Mouse (Mus musculus) v-Abl transformed pro-B cells (cell line): ENCODE results near the gene Alpk3.

Source experiments
- in situ Hi-C, 2 experiments: fragments of 400-800 bp; cut with MboI; formaldehyde crosslinking; loops; one replicate each; pipeline ENCODE4 v1.15.1; 2025; ENCODE audit not compliant: unreplicated experiment in 2 of 2

The Alpk3 gene

GRCm38 (mm10) chr7:81066714-81067113 lies 9.3 kb downstream of the Alpk3 start:
- in situ Hi-C loops, result loop anchor here (5.0 to 25.0 kb wide), 3 partner anchors 86 to 654 kb away; partner anchors contain the start of gene Furin (in 1 of the 2)

GRCm38 (mm10) chr7:81072463-81072862 lies 15.1 kb downstream of the Alpk3 start:
- in situ Hi-C loops, result loop anchor here (10.0 to 25.0 kb wide), 2 partner anchors 62 to 660 kb away; partner anchors contain the start of gene Furin (in 1 of the 2)

GRCm38 (mm10) chr7:81073273-81073672 lies 15.9 kb downstream of the Alpk3 start:
- in situ Hi-C loops, result loop anchor here (10.0 to 25.0 kb wide), 2 partner anchors 62 to 661 kb away; partner anchors contain the start of gene Furin (in 1 of the 2)

- in situ Hi-C loops, result loop anchor here (10.0 to 25.0 kb wide), 2 partner anchors 60 to 662 kb away; partner anchors contain the start of gene Furin (in 1 of the 2)
Observed at GRCm38 (mm10) chr7:81074546-81074945, 17.1 kb downstream of the Alpk3 start.

GRCm38 (mm10) chr7:81075299-81075698 lies 17.9 kb downstream of the Alpk3 start:
- in situ Hi-C loops, result loop anchor here in 1 of 2 experiments (10.0 to 25.0 kb wide), 2 partner anchors 60 to 1113 kb away; no protein-coding TSS in a partner anchor

- in situ Hi-C loops, result loop anchor here in 1 of 2 experiments (10.0 to 25.0 kb wide), 2 partner anchors 59 to 1113 kb away; no protein-coding TSS in a partner anchor
Observed at GRCm38 (mm10) chr7:81075732-81076131, 18.3 kb downstream of the Alpk3 start.

- in situ Hi-C loops, result loop anchor here in 1 of 2 experiments (10.0 to 25.0 kb wide), 2 partner anchors 58 to 1115 kb away; no protein-coding TSS in a partner anchor
Observed at GRCm38 (mm10) chr7:81077009-81077408, 19.6 kb downstream of the Alpk3 start.

GRCm38 (mm10) chr7:81078740-81079139 lies 21.3 kb downstream of the Alpk3 start:
- in situ Hi-C loops, result loop anchor here in 1 of 2 experiments (10.0 to 25.0 kb wide), 2 partner anchors 56 to 1116 kb away; no protein-coding TSS in a partner anchor

GRCm38 (mm10) chr7:81093420-81093965 lies 36.1 kb downstream of the Alpk3 start:
- in situ Hi-C loops, result loop anchor here in 1 of 2 experiments (25.0 kb wide), 1 partner anchor 1131 kb away; no protein-coding TSS in a partner anchor

- in situ Hi-C loops, result loop anchor here in 1 of 2 experiments (25.0 kb wide), 1 partner anchor 1132 kb away; no protein-coding TSS in a partner anchor
Observed at GRCm38 (mm10) chr7:81094104-81094757, 36.8 kb downstream of the Alpk3 start.

GRCm38 (mm10) chr7:81100341-81100740 lies 42.9 kb downstream of the Alpk3 start:
- in situ Hi-C loops, result loop anchor here in 1 of 2 experiments (25.0 kb wide), 1 partner anchor 1263 kb away; no protein-coding TSS in a partner anchor

GRCm38 (mm10) chr7:81102854-81103253 lies 45.5 kb downstream of the Alpk3 start:
- in situ Hi-C loops, result loop anchor here in 1 of 2 experiments (25.0 kb wide), 1 partner anchor 1266 kb away; no protein-coding TSS in a partner anchor

- in situ Hi-C loops, result loop anchor here in 1 of 2 experiments (25.0 kb wide), 1 partner anchor 1268 kb away; no protein-coding TSS in a partner anchor
Observed at GRCm38 (mm10) chr7:81105525-81105924, 48.1 kb downstream of the Alpk3 start.

- in situ Hi-C loops, result loop anchor here in 1 of 2 experiments (25.0 kb wide), 1 partner anchor 1271 kb away; no protein-coding TSS in a partner anchor
Observed at GRCm38 (mm10) chr7:81108226-81108625, 50.8 kb downstream of the Alpk3 start.

GRCm38 (mm10) chr7:81109717-81110651 lies 52.6 kb downstream of the Alpk3 start:
- in situ Hi-C loops, result loop anchor here in 1 of 2 experiments (25.0 kb wide), 1 partner anchor 1273 kb away; no protein-coding TSS in a partner anchor

GRCm38 (mm10) chr7:81110791-81111190 lies 53.4 kb downstream of the Alpk3 start:
- in situ Hi-C loops, result loop anchor here in 1 of 2 experiments (25.0 kb wide), 1 partner anchor 1273 kb away; no protein-coding TSS in a partner anchor

- in situ Hi-C loops, result loop anchor here in 1 of 2 experiments (25.0 kb wide), 1 partner anchor 1274 kb away; no protein-coding TSS in a partner anchor
Observed at GRCm38 (mm10) chr7:81111729-81112128, 54.3 kb downstream of the Alpk3 start.

GRCm38 (mm10) chr7:81112686-81113360 lies 55.4 kb downstream of the Alpk3 start:
- in situ Hi-C loops, result loop anchor here in 1 of 2 experiments (25.0 kb wide), 1 partner anchor 1276 kb away; no protein-coding TSS in a partner anchor

- in situ Hi-C loops, result loop anchor here in 1 of 2 experiments (25.0 kb wide), 1 partner anchor 1277 kb away; no protein-coding TSS in a partner anchor
Observed at GRCm38 (mm10) chr7:81114555-81114954, 57.2 kb downstream of the Alpk3 start, which contains the start of gene Slc28a1. Gene Slc28a1, plus strand, starts transcription at chr7:81114799.
